Mouse (Mus musculus) cerebellum, adult 8-10 months (tissue): ENCODE measurements around the gene Neurl1a.

ENCODE experiments used
- DNase-seq: peaks from one replicate; pipeline ENCODE4 v3.0.0; 2022

The Neurl1a gene

GRCm38 (mm10) chr19:47292451-47292951 is 113.9 kb downstream of the Neurl1a start:
- DNase-seq = peak; percentile 79

GRCm38 (mm10) chr19:47298100-47298499 is 119.5 kb downstream of the Neurl1a start:
- no peak for DNase-seq

- no peak for DNase-seq
These were observed 122.9 kb downstream of the Neurl1a start for GRCm38 (mm10) chr19:47301303-47302190.

DNA sequence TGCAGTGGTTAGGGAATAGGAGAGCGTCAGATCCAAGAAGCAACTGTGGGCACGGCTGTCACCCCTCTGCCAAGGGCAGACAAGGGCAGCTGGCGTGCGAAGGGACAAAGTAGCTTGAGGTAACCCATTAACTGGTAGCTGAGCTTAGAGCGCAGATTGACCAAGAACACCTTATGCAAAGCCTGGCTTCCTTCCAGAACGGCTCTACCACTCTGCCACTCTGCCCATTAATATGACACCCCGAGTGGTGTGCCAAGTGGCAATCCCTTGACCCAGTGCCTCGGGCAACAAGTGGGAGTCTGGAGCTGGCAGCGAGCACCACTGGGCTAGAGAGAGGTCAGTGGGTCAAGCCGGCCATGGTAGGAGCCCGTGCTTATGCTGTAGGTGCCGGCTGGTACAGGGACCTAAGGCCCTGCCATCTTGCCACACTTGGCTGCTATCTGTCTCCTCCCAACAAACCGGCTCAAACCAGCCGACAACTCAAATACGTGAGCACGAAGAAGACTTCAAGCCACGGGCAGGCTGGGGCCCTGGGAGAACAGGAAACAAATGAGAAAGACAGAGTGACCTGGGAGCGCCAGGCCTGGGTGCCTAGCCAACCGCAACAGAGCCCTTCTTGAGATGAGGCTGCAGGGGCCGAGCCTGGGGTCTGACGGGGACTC is 123.7 kb downstream of the Neurl1a start:
- DNase-seq = no peak

DNA sequence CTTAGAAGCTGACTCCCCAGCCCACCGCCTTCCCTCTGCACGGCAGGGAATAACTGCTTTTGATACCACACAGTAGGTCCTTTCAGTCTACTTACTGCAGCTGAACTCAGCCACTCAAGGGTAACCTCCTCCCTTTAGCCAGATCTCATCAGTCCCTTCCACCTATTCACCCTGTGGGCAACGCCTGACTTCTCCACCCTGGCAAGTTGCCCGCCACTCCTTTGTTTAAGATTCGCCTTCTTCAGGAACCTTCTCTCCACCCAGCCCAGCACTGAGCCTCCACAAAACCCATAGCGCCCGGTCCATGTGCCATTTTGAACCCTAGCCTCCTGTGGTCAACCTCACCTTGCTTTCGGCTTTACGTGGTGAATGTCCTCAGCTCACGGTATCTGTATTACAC is 124.5 kb downstream of the Neurl1a start:
- DNase-seq = no peak

GRCm38 (mm10) chr19:47304170-47304745 is 125.6 kb downstream of the Neurl1a start:
- peak; percentile 78 for DNase-seq

DNA sequence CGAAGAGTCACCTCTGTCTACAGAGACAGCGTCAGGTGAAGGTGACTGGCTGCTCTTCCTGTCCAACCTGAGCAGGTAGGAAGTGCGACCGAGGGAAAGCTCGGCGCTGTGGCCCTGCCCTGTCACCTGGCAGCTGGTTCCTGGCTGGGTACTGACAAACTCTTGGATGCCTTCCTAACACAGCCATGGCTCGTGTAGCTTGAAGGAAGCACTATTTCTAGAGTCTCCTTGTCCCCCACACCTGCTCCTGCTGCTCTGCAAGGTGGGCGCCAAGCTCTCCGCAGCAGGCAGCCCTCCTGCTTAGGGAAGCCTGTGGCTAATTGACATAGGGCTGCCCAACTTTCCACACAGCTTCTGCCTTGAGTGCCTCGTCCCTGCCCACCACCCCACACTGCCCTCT is 126.8 kb downstream of the Neurl1a start:
- no peak for DNase-seq

DNA sequence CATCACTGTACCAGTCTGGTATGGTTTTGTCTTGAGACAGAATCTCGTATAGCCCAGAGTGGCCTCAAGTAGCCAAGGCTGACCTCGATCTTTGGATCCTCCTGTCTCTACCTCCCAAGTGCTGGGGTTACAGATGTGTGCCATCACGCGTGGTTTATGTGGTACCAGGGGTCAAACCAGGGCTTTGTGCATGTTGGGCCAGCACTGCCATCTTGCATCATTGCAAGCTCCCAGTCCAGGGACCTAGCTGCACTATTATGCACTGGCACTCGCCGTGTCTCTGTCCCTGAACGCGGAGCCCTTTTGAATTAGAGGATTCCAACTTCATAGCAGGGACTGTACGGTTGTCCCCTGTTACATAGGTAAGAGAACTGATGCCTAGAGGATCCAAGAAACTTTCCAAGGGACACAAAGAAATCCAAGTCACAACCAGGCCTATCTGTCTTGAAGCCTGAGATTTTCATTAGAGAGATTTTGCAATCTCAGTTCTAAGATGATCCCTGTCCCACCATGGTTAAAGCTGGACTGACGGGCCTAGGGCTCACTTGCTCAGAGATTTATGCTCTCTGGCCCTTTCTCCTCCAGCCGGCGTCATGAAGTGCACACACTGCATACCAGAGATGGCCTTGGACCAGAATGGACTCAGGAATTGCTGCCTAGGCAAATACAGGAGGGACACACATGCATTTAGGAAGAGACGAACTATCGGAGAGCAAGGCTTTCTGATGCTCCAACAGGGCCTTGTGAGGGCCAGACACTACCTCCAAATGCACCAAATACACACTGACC is 127.7 kb downstream of the Neurl1a start:
- no peak for DNase-seq

GRCm38 (mm10) chr19:47306917-47307315 is 128.3 kb downstream of the Neurl1a start:
- no peak for DNase-seq
